Mouse (Mus musculus) heart, embryonic 16.5 days (tissue): ENCODE results near the gene Dhx35. TPM values are rescaled to one million over a fixed set of nuclear protein-coding genes. Genes with fewer than 3 reads are reported as not detected.

Experiments
- ATAC-seq: fragments of 200-750 bp; cut with Nextera tagmentation; replicated peaks from 2 replicates; pipeline ENCODE4 v1.8.0; 2017; ENCODE audit warnings: moderate number of reproducible peaks; ENCODE audit not compliant: insufficient read depth, low FRiP score; ENCODE audit errors: extremely low read depth
- H3K27ac ChIP-seq: fragments of 300-500 bp; sonication (generic); 2 replicates; pipeline ENCODE4 v1.5.1; 2014; ENCODE audit warnings: mild to moderate bottlenecking, low read length, control low read depth, moderate library complexity
- H3K27me3 ChIP-seq: fragments of 300-500 bp; sonication (generic); 2 replicates; pipeline ENCODE4 v1.6.1; 2014; ENCODE audit warnings: low read length, mixed read lengths; ENCODE audit not compliant: control insufficient read depth, insufficient read depth
- H3K36me3 ChIP-seq: fragments of 300-500 bp; sonication (generic); 2 replicates; pipeline ENCODE4 v1.6.1; 2014; ENCODE audit not compliant: control insufficient read depth, insufficient read depth
- H3K4me1 ChIP-seq: fragments of 300-500 bp; sonication (generic); 2 replicates; pipeline ENCODE4 v1.6.1; 2014; ENCODE audit warnings: low read length, mixed read lengths; ENCODE audit not compliant: control insufficient read depth, insufficient read depth
- H3K4me2 ChIP-seq: fragments of 300-500 bp; sonication (generic); 2 replicates; pipeline ENCODE4 v1.6.1; 2014; ENCODE audit warnings: low read depth, mild to moderate bottlenecking, control low read depth, low read length
- H3K4me3 ChIP-seq: fragments of 300-500 bp; sonication (generic); 2 replicates; pipeline ENCODE4 v1.5.1; 2014; ENCODE audit warnings: mild to moderate bottlenecking, control low read depth, low read length
- H3K9ac ChIP-seq: fragments of 300-500 bp; sonication (generic); 2 replicates; pipeline ENCODE4 v1.6.1; 2014; ENCODE audit warnings: low read length, control low read depth
- H3K9me3 ChIP-seq: fragments of 300-500 bp; sonication (generic); replicated peaks from 2 replicates; pipeline ENCODE4 v1.6.1; 2016; ENCODE audit warnings: low read length; ENCODE audit not compliant: control insufficient read depth
- WGBS: fragments of 180-500 bp; shearing (Covaris S2); extraction: QIAGEN DNeasy Blood & Tissue Kit; methylation state at CpG from one replicate; pipeline ENCODE4 v1.1.7; 2014; 5-methylcytosine and 5-hydroxymethylcytosine counted together
- polyA plus RNA-seq: library from polyadenylated mRNA; unstranded; fragments of >200 nt; fragmentation: Nextera tagmentation; extraction: Ambion mirVana; gene quantifications from 2 replicates; pipeline ENCODE4 v1.2.1, GENCODE M21; 2015

The Dhx35 gene
- polyA plus RNA-seq, 1 experiment from 2014 or later, result 14.4 TPM

DNA sequence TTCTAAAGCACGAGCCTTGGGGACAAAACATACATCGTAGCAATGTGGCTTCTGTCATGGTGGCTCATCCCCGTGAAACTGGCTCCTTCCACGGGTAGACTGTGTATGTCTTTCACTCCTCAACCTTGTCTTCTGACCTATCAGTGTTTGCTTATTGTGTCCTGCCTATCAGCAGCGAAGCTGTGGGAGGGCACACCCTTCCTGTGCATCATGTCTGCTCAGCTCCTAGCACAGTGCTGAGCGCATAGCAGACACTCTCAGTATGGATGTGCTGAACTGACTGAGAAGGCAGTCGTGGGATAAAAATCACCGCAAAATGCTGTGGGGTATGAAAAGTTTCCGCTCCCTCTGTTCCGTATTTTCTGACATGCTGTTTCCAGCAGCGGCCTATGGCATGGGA, 94.6 kb downstream of the Dhx35 start:
- 44% methylated on average over 11 of the region's 11 CpGs for WGBS
- no peak overlapping the region for H3K4me2 ChIP-seq
- no peak overlapping the region for H3K4me3 ChIP-seq
- no peak for ATAC-seq
- H3K4me1 ChIP-seq, result no peaks in the 10 kb centered on the region
- H3K27ac ChIP-seq, result no peak overlapping the region
- no peak overlapping the region for H3K9ac ChIP-seq
- H3K9me3 ChIP-seq, result no peaks in the 10 kb centered on the region
- H3K27me3 ChIP-seq, result no peaks in the 10 kb centered on the region
- no peaks in the 10 kb centered on the region for H3K36me3 ChIP-seq

GRCm38 (mm10) chr2:158891319-158891718, 96.7 kb downstream of the Dhx35 start:
- Histone ChIP-seq H3K9me3 (no peaks in the 10 kb centered on the region), H3K27me3 (no peaks in the 10 kb centered on the region; the same call in 1 of the 2 replicates), H3K9ac (no peak overlapping the region), H3K4me3 (no peak overlapping the region), H3K36me3 (no peaks in the 10 kb centered on the region), H3K4me2 (no peak overlapping the region), H3K27ac (no peak overlapping the region), H3K4me1 (no peaks in the 10 kb centered on the region)
- ATAC-seq, result no peak
- WGBS, result 83% methylated on average over 4 of the region's 4 CpGs

DNA sequence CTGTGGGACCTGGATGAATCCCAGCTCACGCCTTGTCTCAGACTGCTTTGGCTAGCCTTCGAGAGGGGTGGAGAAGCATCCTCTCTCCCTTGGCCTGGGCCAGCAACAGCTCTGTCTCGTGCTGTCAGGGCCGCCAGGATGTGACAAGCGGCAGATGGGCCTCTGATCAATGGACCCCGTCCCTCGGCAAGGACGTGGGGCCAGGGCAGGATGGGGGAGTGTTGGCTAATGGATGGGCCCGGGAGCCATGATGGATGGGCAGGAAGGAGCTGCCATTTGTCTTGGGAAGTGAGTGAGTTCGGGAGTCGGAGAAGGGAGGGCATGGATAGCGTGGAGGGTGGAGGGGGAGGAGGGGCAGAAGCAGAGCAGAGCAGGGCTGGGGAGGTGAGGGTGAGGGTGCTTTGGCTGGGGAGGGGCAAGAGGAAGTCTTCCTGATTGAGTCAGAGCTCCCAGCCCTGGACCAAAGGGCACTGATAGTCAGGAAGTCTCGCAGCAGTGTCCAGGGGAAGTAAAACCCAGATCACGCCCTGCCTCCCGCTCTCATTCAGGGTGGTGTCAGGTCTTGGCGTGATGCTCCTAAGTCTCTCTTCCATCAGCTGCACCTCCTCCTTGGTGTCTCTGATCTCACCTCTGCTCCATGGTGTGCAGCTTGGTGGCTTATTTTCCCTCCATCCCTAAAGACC, 98.7 kb downstream of the Dhx35 start:
- no peaks in the 10 kb centered on the region for H3K36me3 ChIP-seq
- no peak overlapping the region for H3K4me3 ChIP-seq
- no peaks in the 10 kb centered on the region for H3K9me3 ChIP-seq
- H3K27me3 ChIP-seq, result no peaks in the 10 kb centered on the region; the same call in 1 of the 2 replicates
- no peaks in the 10 kb centered on the region for H3K4me1 ChIP-seq
- ATAC-seq, result no peak
- no peak overlapping the region for H3K4me2 ChIP-seq
- no peak overlapping the region for H3K9ac ChIP-seq
- no peak overlapping the region for H3K27ac ChIP-seq
- WGBS, result 36% methylated on average over 16 of the region's 16 CpGs

DNA sequence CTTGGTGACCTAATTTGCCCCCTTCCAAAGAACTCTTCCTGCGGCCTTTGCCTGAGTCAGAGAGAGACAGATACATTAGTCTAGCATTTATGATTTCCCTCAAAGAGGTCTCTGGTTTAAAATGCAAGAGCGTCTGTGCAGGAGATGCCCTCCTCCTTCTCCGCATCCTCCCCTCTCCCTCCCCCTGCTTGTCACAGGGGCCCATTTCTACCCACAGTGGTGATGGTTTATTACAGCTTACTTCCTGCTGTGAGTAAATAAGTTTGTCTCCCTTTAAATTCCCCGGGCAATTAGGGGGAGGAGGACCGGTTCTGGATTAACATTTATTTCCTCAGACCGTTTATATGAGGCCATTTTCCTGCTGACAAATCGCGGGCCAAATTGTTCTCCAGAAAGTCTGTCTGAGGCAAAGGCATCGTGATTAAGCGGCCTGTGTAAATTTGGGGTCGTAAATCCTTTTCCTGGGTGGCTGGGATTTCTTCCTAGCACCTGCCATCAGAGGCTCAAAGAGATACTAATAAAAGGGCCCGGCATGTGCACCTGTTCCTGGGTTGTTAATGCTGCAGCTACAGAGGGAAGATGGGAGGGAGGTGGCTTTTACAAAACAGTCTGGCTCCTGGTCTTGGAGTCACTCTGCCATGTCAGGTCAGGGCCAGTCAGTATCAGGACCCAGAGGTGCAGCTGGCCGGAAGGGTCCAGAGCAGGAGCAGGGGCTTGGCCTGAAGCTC, 104.0 kb downstream of the Dhx35 start:
- H3K27me3 ChIP-seq, result no peaks in the 10 kb centered on the region; the same call in 1 of the 2 replicates
- no peak overlapping the region for H3K27ac ChIP-seq
- no peak overlapping the region for H3K9ac ChIP-seq
- H3K4me1 ChIP-seq, result no peaks in the 10 kb centered on the region
- no peak for ATAC-seq
- H3K9me3 ChIP-seq, result no peaks in the 10 kb centered on the region
- no peak overlapping the region for H3K4me3 ChIP-seq
- H3K36me3 ChIP-seq, result no peaks in the 10 kb centered on the region
- no peak overlapping the region for H3K4me2 ChIP-seq
- 60% methylated on average over 13 of the region's 13 CpGs for WGBS

Other genes starting within 250 kb of the Dhx35 start
- gene Slc32a1, start 184.0 kb upstream of the Dhx35 start, polyA plus RNA-seq, result not detected in 2 replicates
- gene Actr5, start 169.9 kb upstream of the Dhx35 start, polyA plus RNA-seq, result 5.6 and 6.1 TPM in 2 replicates
- gene Ppp1r16b, start 129.4 kb upstream of the Dhx35 start, polyA plus RNA-seq, result 7.1 and 8.2 TPM in 2 replicates
- 58.2 and 61.4 TPM in 2 replicates for gene Fam83d, start 26.7 kb upstream of the Dhx35 start, polyA plus RNA-seq